ENCODE assay signal across 8 mouse cellular contexts in the genomic region with DNA sequence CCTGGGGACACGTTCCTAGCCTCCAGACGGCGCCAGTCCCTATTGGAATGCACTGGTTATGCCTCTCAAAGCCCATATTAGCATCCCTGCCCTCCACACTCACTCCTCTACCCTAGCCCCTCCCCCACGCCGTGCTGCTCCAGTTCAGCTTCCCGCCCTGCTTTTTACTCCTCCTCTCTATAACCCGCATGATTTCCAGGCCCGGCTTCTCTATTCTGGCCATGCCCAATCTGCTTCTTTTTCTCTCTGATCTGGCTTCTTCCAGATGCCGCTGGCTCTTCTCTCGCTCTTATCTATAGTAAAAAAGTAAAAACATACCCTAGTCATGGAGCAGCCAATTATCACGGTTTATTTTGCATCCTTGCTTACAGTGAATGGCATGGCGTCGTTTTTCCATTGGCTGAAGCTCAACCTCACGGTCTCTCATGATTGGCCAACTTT. TPM values are rescaled to one million over a fixed set of nuclear protein-coding genes. Genes with fewer than 3 reads are reported as not detected.
DNase-seq lines count a peak whose midpoint lies in the region; ATAC-seq and TF ChIP-seq lines count a peak whose summit lies in the region.

No protein-coding gene starts in this region.

- H3K9me3 ChIP-seq in CH12.LX (replicated peaks; ENCODE audit: low read length), result no peaks in the 10 kb centered on the region
- H3K9me3 ChIP-seq in neural tube, embryonic 14.5 days (ENCODE audit: control insufficient read depth, low read length), result no peaks in the 10 kb centered on the region

- no peaks in the 10 kb centered on the region for H3K79me2 ChIP-seq in CH12.LX (replicated peaks; ENCODE audit: control insufficient read depth, extremely low read depth, insufficient read depth, poor library complexity, severe bottlenecking)

- no peak overlapping the region for H3K27ac ChIP-seq in CH12.LX (ENCODE audit: insufficient read depth, low read depth)
- H3K27ac ChIP-seq in neural tube, embryonic 14.5 days (ENCODE audit: low read depth, low read length), result no peak overlapping the region
- H3K27ac ChIP-seq in left cerebral cortex, adult 2 months, result no peak overlapping the region

- no peak for TF ChIP-seq EP300 in CH12.LX (IDR thresholded peaks at IDR 0.05; ENCODE audit: low read length)

- 2% methylated on average over 14 of the region's 14 CpGs for WGBS in neural tube, embryonic 14.5 days

- no peak overlapping the region for H3K4me3 ChIP-seq in CH12.LX (replicated peaks in 1 of 3; ENCODE audit: low read depth in 2 of 3, low read length in 2 of 3, poor library complexity in 1 of 3)
- peak overlapping the region; percentile 15 for H3K4me3 ChIP-seq in neural tube, embryonic 14.5 days (ENCODE audit: low read depth, low read length)
- H3K4me3 ChIP-seq in left cerebral cortex, adult 2 months, result no peak overlapping the region

- H3K27me3 ChIP-seq in CH12.LX (replicated peaks), result no peaks in the 10 kb centered on the region
- H3K27me3 ChIP-seq in neural tube, embryonic 14.5 days (ENCODE audit: control insufficient read depth, insufficient read depth, low read length), result no peaks in the 10 kb centered on the region

- intact Hi-C loops in left cerebral cortex, adult 2 months (cut with DNase I), result no loop called here

- H3K36me3 ChIP-seq in CH12.LX (replicated peaks in 1 of 2; ENCODE audit: control insufficient read depth in 1 of 2, insufficient read depth in 1 of 2, low read length in 1 of 2), result no peaks in the 10 kb centered on the region
- H3K36me3 ChIP-seq in neural tube, embryonic 14.5 days (ENCODE audit: control insufficient read depth, insufficient read depth, low read length), result no peaks in the 10 kb centered on the region

- dilution Hi-C loops in CH12.LX (cut with MboI; ENCODE audit: extremely low pct_ligation_motif_present, extremely low pct_unique_long_range_greater_than_20kb, low sequenced_read_pairs), result no loop called here

- ATAC-seq in granulocyte monocyte progenitor cell, adult 5-6 weeks (replicated peaks; ENCODE audit: poor library complexity, severe bottlenecking), result 0 out of 2 replicates have a peak, but pooled peaks have one; percentile 35
- peak; percentile 69; the same call in 1 of the 2 replicates for ATAC-seq in neural tube, embryonic 14.5 days (ENCODE audit: low read depth)
- ATAC-seq in activated CD4-positive, CD25-positive, alpha-beta regulatory T cell, adult 4 months, result no peak

- DNase-seq in CH12.LX (ENCODE audit: extremely low read depth) (no peak), MEL-GATA-1-ER (ENCODE audit: extremely low read depth, low read depth) (peak; percentile 94), liver (peak; percentile 68)
- no peak for DNase-seq in left cerebral cortex, adult 2 months (ENCODE audit: extremely low spot score in 1 of 2, low spot score in 2 of 2)
- no peak for DNase-seq in layer of hippocampus, postnatal 25 days (ENCODE audit: extremely low spot score in 1 of 2, low spot score in 1 of 2)

- no peak overlapping the region for H3K9ac ChIP-seq in CH12.LX (ENCODE audit: insufficient read depth, low read depth)
- H3K9ac ChIP-seq in neural tube, embryonic 14.5 days (replicated peaks; ENCODE audit: low read depth, low read length), result no peak overlapping the region

- peaks cover 6 to 15% of the 10 kb centered on the region in 2 experiments for H3K4me1 ChIP-seq in CH12.LX (ENCODE audit: control insufficient read depth in 1 of 2, insufficient read depth in 2 of 2)
- H3K4me1 ChIP-seq in neural tube, embryonic 14.5 days (ENCODE audit: control insufficient read depth, insufficient read depth, low read length), result no peaks in the 10 kb centered on the region

- H3K4me2 ChIP-seq in CH12.LX (ENCODE audit: insufficient read depth, low read depth, poor library complexity, severe bottlenecking), result peak overlapping the region; percentile 9
- peak overlapping the region; percentile 27 for H3K4me2 ChIP-seq in neural tube, embryonic 14.5 days (ENCODE audit: low read depth, low read length)

- TF ChIP-seq RAD21 in CH12.LX (IDR thresholded peaks at IDR 0.05; ENCODE audit: low read depth, low read length), result no peak

- in situ Hi-C loops in CH12.LX (cut with MboI; ENCODE audit: low pct_ligation_motif_present, low pct_unique_long_range_greater_than_20kb, low sequenced_read_pairs), result no loop called here

- no peak for TF ChIP-seq POLR2A in CH12.LX (IDR thresholded peaks at IDR 0.05; ENCODE audit: low read depth, low read length)

- no peak for TF ChIP-seq CTCF in CH12.LX (conservative IDR thresholded peaks at IDR 0.05 in 1 of 2, IDR thresholded peaks at IDR 0.05 in 1 of 2; ENCODE audit: low read depth in 2 of 2, low read length in 2 of 2)
- no peak for TF ChIP-seq CTCF in left cerebral cortex, adult 2 months (IDR thresholded peaks at IDR 0.05)

TF ChIP-seq in CH12.LX, 34 proteins besides CTCF, POLR2A, EP300 and RAD21:
- TF ChIP-seq SMC3 (IDR thresholded peaks at IDR 0.05; ENCODE audit: low read depth, low read length), result no peak

RNA-seq across cellular contexts. Expression of a gene that starts 15.2 kb away (rescaled TPM):
- 22.7 and 30.3 TPM in 2 replicates for total RNA-seq in CH12.LX (2012; rRNA removed)
- total RNA-seq in CH12.LX (2014; rRNA removed), result 30.9 and 35.4 TPM in 2 replicates
- 25.7 and 26.3 TPM in 2 replicates for polyA plus RNA-seq in CH12.LX (2012; ENCODE audit: insufficient read length, low read depth)
- 33.3 and 44.1 TPM in 2 replicates for total RNA-seq in granulocyte monocyte progenitor cell, adult 5-6 weeks (2014; fragmentation: Nextera tagmentation)
- total RNA-seq in granulocyte monocyte progenitor cell, adult 5-6 weeks (2017), result 40.7 and 47.6 TPM in 2 replicates
- 14.4 and 20.9 TPM in 2 replicates for polyA plus RNA-seq in neural tube, embryonic 14.5 days (2014; fragmentation: Nextera tagmentation; extraction: Ambion mirVana)
- 10 to 100 TPM; 54.7 to 56.1 TPM for polyA plus RNA-seq in activated CD4-positive, CD25-positive, alpha-beta regulatory T cell, adult 4 months (2017; shearing (Covaris generic))
- 10 to 100 TPM; 17.5 to 17.9 TPM for total RNA-seq in left cerebral cortex, adult 2 months (2021)
- 1 to 10 TPM; 8.8 to 9.6 TPM for total RNA-seq in layer of hippocampus, postnatal 25 days (2021)

RNA-seq across cellular contexts. Expression of a gene that starts 38.6 kb away (rescaled TPM):
- total RNA-seq in CH12.LX (2012; rRNA removed) (157 and 160 TPM in 2 replicates), CH12.LX (2014; rRNA removed) (77.0 and 94.5 TPM in 2 replicates)
- 140 and 157 TPM in 2 replicates for polyA plus RNA-seq in CH12.LX (2012; ENCODE audit: insufficient read length, low read depth)
- 76.9 and 123 TPM in 2 replicates for total RNA-seq in granulocyte monocyte progenitor cell, adult 5-6 weeks (2014; fragmentation: Nextera tagmentation)
- 73.8 and 95.9 TPM in 2 replicates for total RNA-seq in granulocyte monocyte progenitor cell, adult 5-6 weeks (2017)
- 59.8 and 70.2 TPM in 2 replicates for polyA plus RNA-seq in neural tube, embryonic 14.5 days (2014; fragmentation: Nextera tagmentation; extraction: Ambion mirVana)
- 10 to 100 TPM; 32.6 to 49.8 TPM for polyA plus RNA-seq in activated CD4-positive, CD25-positive, alpha-beta regulatory T cell, adult 4 months (2017; shearing (Covaris generic))
- total RNA-seq in left cerebral cortex, adult 2 months (2021), result 100 to 1,000 TPM; 108 to 115 TPM
- 100 to 1,000 TPM in 1 of 2 experiments, 10 to 100 TPM in 1; 83.4 to 101 TPM for total RNA-seq in layer of hippocampus, postnatal 25 days (2021)

RNA-seq across cellular contexts. Expression of a gene that starts 40.2 kb away (rescaled TPM):
- 45.1 and 49.0 TPM in 2 replicates for total RNA-seq in CH12.LX (2012; rRNA removed)
- 21.9 and 23.3 TPM in 2 replicates for total RNA-seq in CH12.LX (2014; rRNA removed)
- 73.0 and 84.1 TPM in 2 replicates for polyA plus RNA-seq in CH12.LX (2012; ENCODE audit: insufficient read length, low read depth)
- 92.9 and 98.1 TPM in 2 replicates for total RNA-seq in granulocyte monocyte progenitor cell, adult 5-6 weeks (2014; fragmentation: Nextera tagmentation)
- 46.5 and 59.2 TPM in 2 replicates for total RNA-seq in granulocyte monocyte progenitor cell, adult 5-6 weeks (2017)
- 15.3 and 16.6 TPM in 2 replicates for polyA plus RNA-seq in neural tube, embryonic 14.5 days (2014; fragmentation: Nextera tagmentation; extraction: Ambion mirVana)
- 10 to 100 TPM in 1 of 2 experiments, 1 to 10 TPM in 1; 9.4 to 12.5 TPM for polyA plus RNA-seq in activated CD4-positive, CD25-positive, alpha-beta regulatory T cell, adult 4 months (2017; shearing (Covaris generic))
- total RNA-seq in left cerebral cortex, adult 2 months (2021), result 10 to 100 TPM; 95.5 to 96.8 TPM
- total RNA-seq in layer of hippocampus, postnatal 25 days (2021), result 10 to 100 TPM; 88.9 to 91.0 TPM

RNA-seq across cellular contexts. Expression of a gene that starts 53.8 kb away (rescaled TPM):
- total RNA-seq in CH12.LX (2012; rRNA removed) (38.5 and 45.5 TPM in 2 replicates), CH12.LX (2014; rRNA removed) (20.3 and 20.6 TPM in 2 replicates)
- polyA plus RNA-seq in CH12.LX (2012; ENCODE audit: insufficient read length, low read depth), result 53.2 and 54.5 TPM in 2 replicates
- total RNA-seq in granulocyte monocyte progenitor cell, adult 5-6 weeks (2014; fragmentation: Nextera tagmentation), result 82.1 and 133 TPM in 2 replicates
- 65.9 and 73.3 TPM in 2 replicates for total RNA-seq in granulocyte monocyte progenitor cell, adult 5-6 weeks (2017)
- polyA plus RNA-seq in neural tube, embryonic 14.5 days (2014; fragmentation: Nextera tagmentation; extraction: Ambion mirVana), result 1.3 and 3.6 TPM in 2 replicates
- polyA plus RNA-seq in activated CD4-positive, CD25-positive, alpha-beta regulatory T cell, adult 4 months (2017; shearing (Covaris generic)), result 1 to 10 TPM in 1 of 2 experiments, under 1 TPM in 1; 0.85 to 1.2 TPM
- 1 to 10 TPM; 1.6 to 2.6 TPM for total RNA-seq in left cerebral cortex, adult 2 months (2021)
- total RNA-seq in layer of hippocampus, postnatal 25 days (2021), result 1 to 10 TPM; 2.1 to 2.8 TPM

Comparison
In these comparisons a context has a peak if more than half of its experiments do, and no peak if none do; other contexts are left out.
1. DNase-seq: peak in MEL-GATA-1-ER (single experiment) and liver (single experiment); none in CH12.LX (single experiment), left cerebral cortex, adult 2 months (0 of 2) and layer of hippocampus, postnatal 25 days (0 of 2).